Mouse (Mus musculus) heart, adult 11 months (tissue): Measurements from ENCODE around the gene Nr3c2.
A peak's percentile ranks its signal among the peaks of the same experiment; 100 is the strongest.

Experiments
- DNase-seq: peaks from one replicate; pipeline ENCODE4 v3.0.0; 2022

Nr3c2 gene

DNA sequence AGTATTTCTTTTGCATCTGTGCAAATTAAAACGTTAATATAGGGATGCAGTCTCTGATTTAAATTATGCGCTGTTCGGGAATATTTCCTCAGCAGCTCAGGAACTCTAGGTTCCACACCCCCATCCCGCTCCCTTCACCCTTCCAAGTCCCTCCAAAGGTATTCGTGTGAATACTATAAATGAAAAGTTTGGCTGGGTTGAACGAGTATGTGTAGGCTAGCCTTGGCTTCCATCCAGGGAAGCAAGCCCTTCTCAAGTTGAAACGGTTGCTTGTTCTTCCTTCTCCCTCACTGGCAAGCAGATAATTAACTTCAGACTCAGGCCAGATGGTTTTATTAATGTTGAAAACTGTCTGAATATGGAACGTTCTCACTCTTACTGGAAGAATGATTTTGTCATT, 186.8 kb downstream of the Nr3c2 start:
- peak; percentile 79 for DNase-seq

DNA sequence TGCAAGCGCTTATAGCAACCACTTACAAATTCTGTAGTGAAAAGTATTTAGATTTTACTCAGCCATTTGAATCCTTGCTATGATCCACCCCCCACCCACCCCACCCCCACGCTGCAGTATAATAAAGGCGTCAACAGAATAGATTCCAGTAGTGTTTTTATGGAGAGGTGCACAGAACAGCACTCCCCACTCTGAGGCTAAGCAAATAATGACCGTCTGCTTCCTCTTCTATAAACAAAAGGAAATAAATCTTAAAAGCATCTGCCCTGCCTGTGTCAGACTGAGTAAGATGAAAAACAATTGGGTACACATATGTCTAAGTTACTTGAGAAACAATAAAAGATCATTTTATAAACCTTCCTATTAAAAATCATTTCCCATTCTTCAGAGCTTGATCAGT, 197.5 kb downstream of the Nr3c2 start:
- DNase-seq, result no peak

DNA sequence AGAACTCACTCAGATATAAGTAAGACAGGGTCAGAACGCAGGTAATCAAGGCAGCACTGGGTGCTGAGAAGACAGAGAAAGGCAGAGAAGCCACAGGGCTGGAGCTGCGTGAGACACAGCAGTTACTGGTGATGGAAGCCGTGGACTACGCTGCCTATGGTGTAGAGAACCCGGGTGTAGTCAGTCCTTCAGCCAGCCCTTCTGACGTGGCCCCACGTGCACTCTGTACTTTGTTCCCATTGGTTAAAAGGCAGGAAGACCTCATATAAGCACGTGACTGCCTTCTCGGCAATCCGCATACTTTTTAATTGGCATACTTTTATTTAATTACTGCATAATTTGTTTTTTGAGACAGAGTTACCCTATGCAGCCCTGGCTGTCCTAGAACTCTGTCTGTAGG, 198.9 kb downstream of the Nr3c2 start:
- no peak for DNase-seq

DNA sequence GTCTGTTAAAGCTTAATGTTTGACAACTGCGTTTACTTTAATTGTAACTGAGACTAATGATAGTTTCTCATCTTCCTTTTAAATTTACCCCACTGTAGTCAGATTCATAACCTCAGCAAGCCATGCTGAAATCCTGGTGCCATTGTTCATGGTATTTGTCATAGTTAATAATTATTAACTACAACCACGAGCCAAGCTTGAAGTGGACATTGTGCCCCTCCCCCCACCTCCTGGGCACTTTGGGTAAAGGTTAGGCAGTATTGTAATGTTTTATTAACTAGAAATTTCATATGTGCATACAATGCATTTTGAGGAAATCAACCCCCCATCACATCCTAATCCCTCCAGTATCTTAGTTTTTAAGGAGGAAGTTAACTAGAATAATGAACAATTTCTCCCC, 201.1 kb downstream of the Nr3c2 start:
- DNase-seq, result no peak

DNA sequence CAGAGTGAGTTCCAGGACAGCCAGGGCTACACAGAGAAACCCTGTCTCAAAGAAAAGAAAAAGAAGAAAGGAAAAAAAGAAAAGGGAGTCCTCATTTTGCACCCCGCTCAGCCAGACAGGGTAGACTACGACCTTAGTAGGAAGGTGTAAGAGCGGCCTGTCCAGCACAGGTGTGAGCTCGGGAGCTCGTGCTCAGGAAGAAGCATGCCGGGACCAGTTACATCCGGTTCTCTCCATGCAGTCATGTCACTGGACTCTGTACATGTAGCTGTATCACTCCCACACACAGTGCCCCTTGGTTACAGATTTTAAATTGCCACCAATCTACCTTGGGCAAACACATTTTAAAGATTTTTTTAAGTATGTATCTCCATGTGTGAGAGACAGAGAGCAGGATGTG, 203.6 kb downstream of the Nr3c2 start:
- no peak for DNase-seq

GRCm38 (mm10) chr8:77112719-77113118, 213.5 kb downstream of the Nr3c2 start:
- peak; percentile 67 for DNase-seq

- peak; percentile 56 for DNase-seq
These were observed 215.5 kb downstream of the Nr3c2 start for GRCm38 (mm10) chr8:77114769-77115168.

GRCm38 (mm10) chr8:77116419-77117079, 217.3 kb downstream of the Nr3c2 start:
- DNase-seq, result no peak

GRCm38 (mm10) chr8:77120810-77121570, 221.7 kb downstream of the Nr3c2 start:
- DNase-seq, result peak; percentile 94

- DNase-seq, result peak; percentile 94
These were observed 222.3 kb downstream of the Nr3c2 start for GRCm38 (mm10) chr8:77121571-77121890.

DNA sequence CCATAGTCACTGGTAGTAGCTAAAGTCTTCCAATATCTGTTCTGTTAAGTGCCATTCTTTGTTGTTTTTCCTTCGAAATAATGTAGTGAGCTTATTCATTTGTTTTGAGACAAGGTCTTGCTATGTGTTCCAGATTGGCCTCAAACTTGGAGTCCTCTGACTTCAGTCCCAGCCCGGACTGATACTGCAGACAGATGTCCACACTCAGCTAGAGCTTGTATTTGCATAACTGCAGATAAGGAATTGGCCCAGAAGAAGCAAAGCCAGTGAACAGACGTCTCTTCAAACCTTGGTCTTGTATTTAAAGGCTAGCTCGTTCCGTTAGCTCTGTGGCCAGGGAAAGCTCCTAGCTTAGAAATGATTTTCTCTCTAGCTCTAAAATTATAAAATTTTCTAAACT, 223.1 kb downstream of the Nr3c2 start:
- DNase-seq, result peak; percentile 97

GRCm38 (mm10) chr8:77125777-77126176, 226.5 kb downstream of the Nr3c2 start:
- peak; percentile 68 for DNase-seq

GRCm38 (mm10) chr8:77128006-77128405, 228.8 kb downstream of the Nr3c2 start:
- peak; percentile 62 for DNase-seq

DNA sequence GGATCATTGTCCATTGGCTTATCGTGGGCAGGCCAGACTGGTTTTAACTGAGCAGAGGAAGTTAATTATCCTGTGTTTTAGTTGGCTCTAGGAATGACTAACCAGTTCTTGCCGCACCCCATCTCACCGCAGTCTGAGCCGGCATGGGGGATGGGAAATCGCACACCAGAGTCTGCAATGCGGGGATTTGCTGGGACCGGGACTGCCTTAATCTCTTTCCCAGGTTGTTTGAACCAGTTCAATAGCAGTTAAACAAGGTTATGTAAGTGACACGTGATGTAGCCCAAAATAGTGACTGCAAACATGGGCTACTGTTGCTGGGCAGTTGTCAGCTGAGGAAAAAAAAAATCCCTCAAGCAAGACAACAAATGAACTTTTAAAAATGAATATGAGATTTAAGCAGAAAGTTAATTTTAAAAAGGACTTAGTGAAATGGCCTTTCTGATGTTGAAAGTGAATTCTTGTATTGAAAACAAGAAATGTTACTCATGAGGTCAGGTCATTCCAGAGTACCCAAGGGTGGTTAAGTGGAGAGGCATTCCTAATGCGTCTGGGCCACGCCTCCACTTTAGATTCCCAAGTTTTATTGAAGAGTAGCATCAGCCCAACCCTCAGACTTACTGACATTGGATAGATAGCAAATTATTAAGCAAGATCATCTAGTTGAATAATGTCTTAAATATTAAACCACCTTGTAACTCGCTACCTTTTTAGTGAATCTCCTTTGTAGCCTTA, 233.8 kb downstream of the Nr3c2 start:
- peak; percentile 99 for DNase-seq

- DNase-seq, result peak; percentile 68
These were observed 234.6 kb downstream of the Nr3c2 start for GRCm38 (mm10) chr8:77133797-77134385.

- no peak for DNase-seq
These were observed 246.0 kb downstream of the Nr3c2 start for GRCm38 (mm10) chr8:77145285-77145684.

DNA sequence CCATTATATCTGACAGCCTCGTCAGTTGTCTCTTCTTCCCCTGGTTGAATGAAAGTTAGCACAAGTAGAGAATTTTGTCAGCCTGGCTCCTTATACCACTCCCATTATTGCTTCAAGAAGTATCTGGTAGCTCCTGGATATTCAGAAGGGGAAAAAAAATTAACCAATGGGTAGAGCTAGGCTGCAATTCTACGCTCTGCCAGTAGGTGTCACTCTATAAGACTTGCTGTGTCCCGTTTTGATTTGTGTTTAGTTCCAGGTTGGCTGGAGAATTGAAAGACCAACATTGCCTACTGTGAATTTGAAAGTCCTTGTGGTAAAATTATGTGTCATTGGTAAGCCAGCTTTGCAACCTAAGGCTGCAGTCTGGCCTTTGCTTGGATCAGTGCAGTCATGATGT, 255.3 kb downstream of the Nr3c2 start:
- no peak for DNase-seq

DNA sequence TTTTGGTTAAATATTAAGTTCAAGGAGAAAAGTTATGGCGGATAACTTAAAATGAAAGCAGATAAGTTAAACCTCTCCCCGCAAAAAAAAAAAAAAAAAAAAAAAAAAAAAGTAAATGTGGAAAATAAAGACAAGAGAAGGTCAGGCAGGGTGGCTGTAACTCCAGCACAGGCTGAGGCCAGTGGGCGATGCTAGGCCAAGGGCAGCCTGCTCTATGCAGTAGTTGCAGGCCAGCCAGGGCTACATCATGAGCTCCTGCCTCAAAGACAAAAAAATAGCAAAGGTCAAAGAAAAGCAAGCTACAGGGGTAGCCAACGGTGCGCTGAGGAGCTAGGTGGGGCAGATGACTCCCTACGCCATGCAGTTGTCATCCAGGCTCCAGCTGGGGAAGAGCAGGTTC, 270.1 kb downstream of the Nr3c2 start:
- no peak for DNase-seq

- DNase-seq, result no peak
These were observed 270.7 kb downstream of the Nr3c2 start for GRCm38 (mm10) chr8:77169757-77170438.

DNA sequence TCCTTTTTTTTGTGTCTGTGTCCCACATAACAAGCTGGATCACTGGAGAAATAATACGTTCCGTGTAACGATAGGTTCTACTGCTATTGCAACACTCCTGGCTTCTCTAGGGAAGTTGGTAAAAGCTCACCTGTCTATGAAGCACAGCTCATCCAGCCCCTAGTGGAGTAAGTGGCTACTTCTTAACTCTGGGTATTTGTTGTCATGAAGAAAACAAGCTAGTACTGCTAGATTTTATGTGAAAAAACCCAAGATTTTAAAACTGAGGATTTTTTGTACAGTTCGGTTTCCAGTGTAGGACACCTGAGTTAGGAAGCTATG, 271.2 kb downstream of the Nr3c2 start:
- DNase-seq, result peak; percentile 24

DNA sequence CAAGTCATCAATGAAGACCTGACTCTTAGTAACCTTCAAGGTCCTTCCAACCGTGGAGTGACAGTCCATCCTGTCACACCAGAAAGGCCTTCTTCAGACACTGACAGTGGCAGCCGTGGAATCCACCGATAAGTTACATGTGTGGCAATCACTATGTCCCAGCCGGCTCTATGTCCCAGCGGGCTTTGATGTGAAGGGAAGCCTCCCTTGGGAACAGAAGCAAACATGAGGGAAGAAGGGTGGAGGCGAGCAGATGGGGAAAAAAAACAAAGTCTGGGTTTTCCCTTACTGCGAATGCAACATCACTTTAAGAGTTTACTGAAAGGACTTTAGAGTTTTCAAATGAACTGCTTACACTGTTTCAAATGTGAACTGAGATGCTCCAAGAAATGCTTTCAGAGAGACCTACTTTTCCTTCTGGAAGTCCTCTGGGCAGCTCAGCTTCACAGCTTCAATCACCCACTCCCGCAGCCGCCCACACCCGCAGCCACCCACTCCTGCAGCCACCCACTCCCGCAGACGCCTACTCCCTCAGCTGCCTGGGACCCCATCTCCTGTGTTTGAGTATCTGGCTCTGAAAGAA, 273.9 kb downstream of the Nr3c2 start:
- peak; percentile 92 for DNase-seq

- peak; percentile 85 for DNase-seq
These were observed 274.5 kb downstream of the Nr3c2 start for GRCm38 (mm10) chr8:77173736-77174135.

DNA sequence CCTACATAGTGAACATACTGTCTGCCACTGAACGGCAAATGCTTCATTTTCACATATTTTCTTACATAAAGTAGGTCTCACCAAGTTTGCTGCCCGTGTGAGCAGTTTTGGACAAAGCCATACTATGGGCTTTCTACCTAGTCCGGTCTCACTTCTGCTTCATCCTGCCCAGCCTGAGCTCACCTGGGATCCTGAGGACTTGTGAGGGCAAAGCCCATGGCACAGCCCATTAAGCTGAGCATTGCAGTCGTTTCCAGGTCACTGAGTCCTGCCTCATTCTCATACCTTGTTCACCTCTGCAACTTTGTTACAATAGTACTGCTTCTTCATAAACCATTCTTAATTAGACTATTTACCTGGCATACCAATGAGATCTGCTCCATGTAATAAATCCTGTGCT, 276.2 kb downstream of the Nr3c2 start:
- DNase-seq, result peak; percentile 75
